ENCODE assay signal across 8 mouse cellular contexts in the genomic region with DNA sequence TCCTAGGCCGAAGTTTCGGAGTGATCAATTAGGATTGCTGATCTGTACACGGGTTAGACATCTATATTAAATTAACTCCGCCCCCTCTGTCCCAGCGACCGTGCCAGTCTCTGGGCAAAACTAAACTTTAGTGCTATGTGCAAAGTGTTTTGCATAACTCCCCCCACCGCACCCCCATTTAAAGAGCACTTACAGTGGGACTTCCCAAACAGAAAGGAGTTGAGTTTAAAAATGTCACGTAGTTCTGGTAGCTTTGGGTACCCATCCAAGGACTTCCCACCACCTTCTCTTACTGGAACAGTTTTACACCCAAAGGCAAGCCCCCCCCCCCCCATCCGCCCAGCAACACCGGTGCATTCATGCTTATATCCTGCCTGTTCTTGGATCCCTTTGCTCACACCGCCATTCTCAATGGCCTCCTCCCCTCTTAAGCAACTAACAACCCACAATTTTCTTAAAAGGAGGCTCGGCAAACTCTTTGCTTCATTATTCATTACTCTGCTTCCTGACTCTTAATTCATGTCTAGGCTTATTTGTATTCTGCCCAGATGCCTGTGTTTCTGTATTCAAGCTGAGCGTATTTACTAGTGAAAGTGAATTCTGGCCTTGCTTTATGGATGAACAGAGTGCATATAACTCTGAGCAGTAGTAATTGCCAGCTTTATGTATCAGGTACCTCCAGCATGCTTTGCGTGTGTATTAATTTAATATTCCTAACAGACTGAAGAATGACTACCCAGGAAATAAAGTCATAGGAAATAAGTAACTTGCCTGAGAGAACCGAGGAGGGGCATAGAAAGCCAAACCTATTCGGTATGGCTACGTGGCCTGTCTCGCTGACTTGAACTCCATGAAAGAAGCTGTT. TPM values are rescaled to one million over a fixed set of nuclear protein-coding genes. Genes with fewer than 3 reads are reported as not detected.
A peak's percentile ranks its signal among the peaks of the same experiment; 100 is the strongest.
DNase-seq lines count a peak whose midpoint lies in the region; ATAC-seq and TF ChIP-seq lines count a peak whose summit lies in the region.

No protein-coding gene starts in this region.

- H3K9me3 ChIP-seq in hindbrain, embryonic 10.5 days = no peaks in the 10 kb centered on the region
- no peaks in the 10 kb centered on the region for H3K9me3 ChIP-seq in liver, embryonic 12.5 days (replicated peaks)
- H3K9me3 ChIP-seq in neural tube, embryonic 15.5 days (replicated peaks) = no peaks in the 10 kb centered on the region

- no peaks in the 10 kb centered on the region for H3K36me3 ChIP-seq in hindbrain, embryonic 10.5 days
- no peaks in the 10 kb centered on the region for H3K36me3 ChIP-seq in liver, embryonic 12.5 days
- no peaks in the 10 kb centered on the region for H3K36me3 ChIP-seq in neural tube, embryonic 15.5 days

- intact Hi-C loops in left cerebral cortex, adult 2 months (cut with DNase I) = loop anchor here (5.0 kb wide), 5 partner anchors 248 to 403 kb away; no protein-coding TSS in a partner anchor
- intact Hi-C loops in left cerebral cortex, postnatal 10 days (cut with DNase I) = loop anchor here (10.0 kb wide), 1 partner anchor 241 kb away; no protein-coding TSS in a partner anchor
- intact Hi-C loops in left cerebral cortex, postnatal 4 days (cut with DNase I) = loop anchor here (5.0 to 10.0 kb wide), 2 partner anchors 118 to 411 kb away; no protein-coding TSS in a partner anchor

- H3K4me2 ChIP-seq in liver, embryonic 12.5 days = peak overlapping the region; percentile 93
- H3K4me2 ChIP-seq in neural tube, embryonic 15.5 days = peak overlapping the region; percentile 59

- peak overlapping the region; percentile 73 for H3K9ac ChIP-seq in liver, embryonic 12.5 days
- H3K9ac ChIP-seq in neural tube, embryonic 15.5 days (replicated peaks) = peak overlapping the region; percentile 47; the same call in 1 of the 2 replicates

- no peak for ATAC-seq in liver, embryonic 12.5 days
- ATAC-seq in neural tube, embryonic 15.5 days (ENCODE audit: low FRiP score) = no peak; the same call in none of the 2 replicates

- no peak for DNase-seq in left cerebral cortex, adult 2 months (ENCODE audit: extremely low spot score in 1 of 2, low spot score in 2 of 2)
- no peak for DNase-seq in left cerebral cortex, postnatal 10 days (ENCODE audit: extremely low spot score in 1 of 2, low spot score in 2 of 2)
- DNase-seq in hindbrain, embryonic 10.5 days (ENCODE audit: low spot score) = no peak
- DNase-seq in left cerebral cortex, postnatal 4 days = no peak
- no peak for DNase-seq in thymus, postnatal 10 days (ENCODE audit: low spot score in 2 of 2)

- H3K27ac ChIP-seq in left cerebral cortex, adult 2 months = peak overlapping the region; percentile 99
- peak overlapping the region; percentile 99 for H3K27ac ChIP-seq in brown adipose tissue, adult 24 weeks (replicated peaks; ENCODE audit: low read depth, low read length)
- peak overlapping the region; percentile 100 for H3K27ac ChIP-seq in hindbrain, embryonic 10.5 days
- peak overlapping the region; percentile 95 for H3K27ac ChIP-seq in liver, embryonic 12.5 days
- peak overlapping the region; percentile 100 for H3K27ac ChIP-seq in neural tube, embryonic 15.5 days (replicated peaks)

- 33% methylated on average over 18 of the region's 18 CpGs for WGBS in hindbrain, embryonic 10.5 days
- 28% methylated on average over 18 of the region's 18 CpGs for WGBS in liver, embryonic 12.5 days (ENCODE audit: insufficient replicate concordance)
- WGBS in neural tube, embryonic 15.5 days = 20% methylated on average over 18 of the region's 18 CpGs

- H3K4me3 ChIP-seq in left cerebral cortex, adult 2 months = peak overlapping the region; percentile 76
- peak overlapping the region; percentile 82 for H3K4me3 ChIP-seq in brown adipose tissue, adult 24 weeks (ENCODE audit: insufficient read depth, low read depth, low read length)
- H3K4me3 ChIP-seq in hindbrain, embryonic 10.5 days = peak overlapping the region; percentile 86
- peak overlapping the region; percentile 86 for H3K4me3 ChIP-seq in liver, embryonic 12.5 days
- H3K4me3 ChIP-seq in neural tube, embryonic 15.5 days (replicated peaks) = peak overlapping the region; percentile 90

- H3K27me3 ChIP-seq in hindbrain, embryonic 10.5 days (ENCODE audit: insufficient read depth, poor library complexity, severe bottlenecking) = no peaks in the 10 kb centered on the region
- no peaks in the 10 kb centered on the region for H3K27me3 ChIP-seq in liver, embryonic 12.5 days (replicated peaks)
- H3K27me3 ChIP-seq in neural tube, embryonic 15.5 days (replicated peaks) = no peaks in the 10 kb centered on the region

- TF ChIP-seq CTCF in left cerebral cortex, adult 2 months (IDR thresholded peaks at IDR 0.05) = no peak

- H3K4me1 ChIP-seq in brown adipose tissue, adult 24 weeks (ENCODE audit: control insufficient read depth, insufficient read depth, insufficient read length, low read length) = peaks cover 2% of the 10 kb centered on the region; the same call in 1 of the 2 replicates
- peaks cover 29% of the 10 kb centered on the region for H3K4me1 ChIP-seq in hindbrain, embryonic 10.5 days (replicated peaks)
- peaks cover 20% of the 10 kb centered on the region for H3K4me1 ChIP-seq in liver, embryonic 12.5 days
- H3K4me1 ChIP-seq in neural tube, embryonic 15.5 days = peaks cover 28% of the 10 kb centered on the region

RNA-seq across cellular contexts. Expression of gene Slc39a10, which starts 38.4 kb away (rescaled TPM):
- total RNA-seq in left cerebral cortex, adult 2 months (2021) = 100 to 1,000 TPM; 199 to 232 TPM
- 100 to 1,000 TPM; 130 to 139 TPM for total RNA-seq in left cerebral cortex, postnatal 10 days (2021)
- 4.4 and 9.2 TPM in 2 replicates for polyA plus RNA-seq in brown adipose tissue, adult 24 weeks (2012; ENCODE audit: insufficient read depth, insufficient read length, missing spikeins)
- 44.6 and 63.8 TPM in 2 replicates for polyA plus RNA-seq in hindbrain, embryonic 10.5 days (2016; fragmentation: Nextera tagmentation; extraction: Ambion mirVana)
- 9.8 and 11.1 TPM in 2 replicates for polyA plus RNA-seq in liver, embryonic 12.5 days (2016; fragmentation: Nextera tagmentation; extraction: Ambion mirVana)
- polyA plus RNA-seq in neural tube, embryonic 15.5 days (2015; fragmentation: Nextera tagmentation; extraction: Ambion mirVana) = 52.7 and 55.7 TPM in 2 replicates
- 10 to 100 TPM; 94.0 to 97.2 TPM for total RNA-seq in left cerebral cortex, postnatal 4 days (2021)
